Mouse (Mus musculus) intestine, embryonic 15.5 days (tissue): ENCODE data around the gene Pck2. TPM values are rescaled to one million over a fixed set of nuclear protein-coding genes. Genes with fewer than 3 reads are reported as not detected.

ENCODE experiments used
- ATAC-seq: fragments of 200-750 bp; cut with Nextera tagmentation; 2 replicates; pipeline ENCODE4 v1.8.0; 2017; ENCODE audit warnings: moderate TSS enrichment, moderate library complexity
- H3K27ac ChIP-seq: fragments of 300-500 bp; sonication (generic); 2 replicates; pipeline ENCODE4 v1.5.1; 2015; ENCODE audit warnings: mild to moderate bottlenecking, inconsistent platforms
- H3K27me3 ChIP-seq: fragments of 300-500 bp; sonication (generic); replicated peaks from 2 replicates; pipeline ENCODE4 v1.6.1; 2015; ENCODE audit warnings: inconsistent platforms
- H3K36me3 ChIP-seq: fragments of 300-500 bp; sonication (generic); 2 replicates; pipeline ENCODE4 v1.6.1; 2015; ENCODE audit warnings: inconsistent platforms
- H3K4me1 ChIP-seq: fragments of 300-500 bp; sonication (generic); replicated peaks from 2 replicates; pipeline ENCODE4 v1.6.1; 2015; ENCODE audit warnings: inconsistent platforms
- H3K4me2 ChIP-seq: fragments of 300-500 bp; sonication (generic); replicated peaks from 2 replicates; pipeline ENCODE4 v1.6.1; 2015; ENCODE audit warnings: mild to moderate bottlenecking, inconsistent platforms
- H3K4me3 ChIP-seq: fragments of 300-500 bp; sonication (generic); replicated peaks from 2 replicates; pipeline ENCODE4 v1.5.1; 2015; ENCODE audit warnings: inconsistent platforms
- H3K9ac ChIP-seq: fragments of 300-500 bp; sonication (generic); 2 replicates; pipeline ENCODE4 v1.6.1; 2015; ENCODE audit warnings: inconsistent platforms
- H3K9me3 ChIP-seq: fragments of 300-500 bp; sonication (generic); 2 replicates; pipeline ENCODE4 v1.6.1; 2016; ENCODE audit warnings: inconsistent platforms
- WGBS: fragments of 180-500 bp; shearing (Covaris S2); methylation state at CpG from one replicate; pipeline ENCODE4 v1.1.7; 2015; 5-methylcytosine and 5-hydroxymethylcytosine counted together
- polyA plus RNA-seq: library from polyadenylated mRNA; unstranded; fragments of >200 nt; fragmentation: Nextera tagmentation; extraction: Ambion mirVana; gene quantifications from 2 replicates; pipeline ENCODE4 v1.2.1, GENCODE M21; 2015

Gene Pck2
- polyA plus RNA-seq, 1 experiment from 2014 or later = 48.8 TPM

- 84% methylated on average over 10 of the region's 10 CpGs for WGBS
- H3K36me3 ChIP-seq = peaks cover 22% of the 10 kb centered on the region
- H3K4me2 ChIP-seq = 0 out of 2 replicates have a peak overlapping the region, but pooled peaks have one; percentile 68
- no peaks in the 10 kb centered on the region for H3K9me3 ChIP-seq
- no peak overlapping the region for H3K4me3 ChIP-seq
- no peak overlapping the region for H3K27ac ChIP-seq
- H3K27me3 ChIP-seq = no peaks in the 10 kb centered on the region
- no peak for ATAC-seq
- H3K9ac ChIP-seq = no peak overlapping the region
- peaks cover 13% of the 10 kb centered on the region for H3K4me1 ChIP-seq
These were observed 21.8 kb downstream of the Pck2 start for GRCm38 (mm10) chr14:55561860-55562259.

- 91% methylated on average over 11 of the region's 11 CpGs for WGBS
- peaks cover 13% of the 10 kb centered on the region for H3K4me1 ChIP-seq
- H3K9me3 ChIP-seq = no peaks in the 10 kb centered on the region
- H3K36me3 ChIP-seq = peaks cover 23% of the 10 kb centered on the region
- no peak overlapping the region for H3K9ac ChIP-seq
- H3K4me2 ChIP-seq = no peak overlapping the region
- H3K4me3 ChIP-seq = no peak overlapping the region
- ATAC-seq = no peak
- no peak overlapping the region for H3K27ac ChIP-seq
- H3K27me3 ChIP-seq = no peaks in the 10 kb centered on the region
These were observed 23.2 kb downstream of the Pck2 start for GRCm38 (mm10) chr14:55563249-55563648.

- no peak overlapping the region for H3K27ac ChIP-seq
- no peak overlapping the region for H3K9ac ChIP-seq
- 67% methylated on average over 3 of the region's 3 CpGs for WGBS
- H3K4me1 ChIP-seq = peaks cover 13% of the 10 kb centered on the region
- no peaks in the 10 kb centered on the region for H3K9me3 ChIP-seq
- no peak for ATAC-seq
- peaks cover 29% of the 10 kb centered on the region for H3K36me3 ChIP-seq
- no peak overlapping the region for H3K4me2 ChIP-seq
- no peaks in the 10 kb centered on the region for H3K27me3 ChIP-seq
- no peak overlapping the region for H3K4me3 ChIP-seq
These were observed 25.7 kb downstream of the Pck2 start for GRCm38 (mm10) chr14:55565748-55566147.

GRCm38 (mm10) chr14:55567496-55567895, 27.4 kb downstream of the Pck2 start:
- Histone ChIP-seq H3K4me3 (no peak overlapping the region), H3K4me1 (no peaks in the 10 kb centered on the region), H3K9ac (no peak overlapping the region), H3K36me3 (peaks cover 29% of the 10 kb centered on the region), H3K9me3 (no peaks in the 10 kb centered on the region), H3K4me2 (no peak overlapping the region), H3K27ac (no peak overlapping the region), H3K27me3 (no peaks in the 10 kb centered on the region)
- 74% methylated on average over 3 of the region's 3 CpGs for WGBS
- no peak for ATAC-seq

- ATAC-seq = no peak
These were observed 30.5 kb downstream of the Pck2 start for GRCm38 (mm10) chr14:55570588-55570987.

GRCm38 (mm10) chr14:55571760-55572159, 31.7 kb downstream of the Pck2 start:
- H3K4me3 ChIP-seq = no peak overlapping the region
- no peak overlapping the region for H3K27ac ChIP-seq
- no peak overlapping the region for H3K4me2 ChIP-seq
- H3K9me3 ChIP-seq = no peaks in the 10 kb centered on the region
- no peak for ATAC-seq
- no peak overlapping the region for H3K9ac ChIP-seq
- peaks cover 7% of the 10 kb centered on the region; the same call in 1 of the 2 replicates for H3K4me1 ChIP-seq
- H3K27me3 ChIP-seq = no peaks in the 10 kb centered on the region
- peaks cover 6% of the 10 kb centered on the region; the same call in 1 of the 2 replicates for H3K36me3 ChIP-seq

More at GRCm38 (mm10) chr14:55570588-55570987, 30.5 kb downstream of the Pck2 start:
- Histone ChIP-seq H3K4me1 (peaks cover 3% of the 10 kb centered on the region; the same call in 1 of the 2 replicates), H3K27ac (no peak overlapping the region), H3K4me3 (no peak overlapping the region), H3K9me3 (no peaks in the 10 kb centered on the region), H3K9ac (no peak overlapping the region), H3K36me3 (peaks cover 13% of the 10 kb centered on the region; the same call in 1 of the 2 replicates), H3K27me3 (no peaks in the 10 kb centered on the region), H3K4me2 (no peak overlapping the region)
- WGBS = 85% methylated on average over 2 of the region's 2 CpGs

GRCm38 (mm10) chr14:55575302-55575701, 35.2 kb downstream of the Pck2 start, which contains the start of gene Fitm1:
Gene Fitm1 (plus strand): TSS chr14:55575617.
- no peak within 1 kb of the TSS for H3K4me2 ChIP-seq
- peaks cover 10% of the 10 kb centered on the region for H3K4me1 ChIP-seq
- H3K27ac ChIP-seq = no peak within 1 kb of the TSS
- H3K9me3 ChIP-seq = no peaks in the 10 kb centered on the region
- no peak within 1 kb of the TSS for H3K4me3 ChIP-seq
- H3K27me3 ChIP-seq = no peaks in the 10 kb centered on the region
- H3K9ac ChIP-seq = no peak within 1 kb of the TSS
- 0 out of 2 replicates have a peak, but pooled peaks cover 2% of the 10 kb centered on the region for H3K36me3 ChIP-seq
- no peak for ATAC-seq
- 65% methylated on average over 8 of the region's 8 CpGs for WGBS

GRCm38 (mm10) chr14:55575711-55576110, 35.6 kb downstream of the Pck2 start:
- Histone ChIP-seq H3K27ac (no peak overlapping the region), H3K27me3 (no peaks in the 10 kb centered on the region), H3K4me1 (peaks cover 10% of the 10 kb centered on the region), H3K4me3 (no peak overlapping the region), H3K9me3 (no peaks in the 10 kb centered on the region), H3K9ac (no peak overlapping the region), H3K4me2 (no peak overlapping the region), H3K36me3 (peaks cover 6% of the 10 kb centered on the region; the same call in 1 of the 2 replicates)
- no peak for ATAC-seq
- WGBS = 70% methylated on average over 13 of the region's 13 CpGs

- no peak overlapping the region for H3K4me2 ChIP-seq
- H3K27ac ChIP-seq = no peak overlapping the region
- peaks cover 10% of the 10 kb centered on the region for H3K4me1 ChIP-seq
- no peak overlapping the region for H3K4me3 ChIP-seq
- no peak overlapping the region for H3K9ac ChIP-seq
- ATAC-seq = no peak
- H3K36me3 ChIP-seq = peaks cover 10% of the 10 kb centered on the region
- no peaks in the 10 kb centered on the region for H3K9me3 ChIP-seq
- 80% methylated on average over 16 of the region's 16 CpGs for WGBS
- no peaks in the 10 kb centered on the region for H3K27me3 ChIP-seq
These were observed 36.3 kb downstream of the Pck2 start for GRCm38 (mm10) chr14:55576376-55576775.

- Histone ChIP-seq H3K9ac (peak within 1 kb of the TSS; percentile 92), H3K4me2 (peak within 1 kb of the TSS; percentile 79), H3K36me3 (peaks cover 13% of the 10 kb centered on the region), H3K9me3 (no peaks in the 10 kb centered on the region), H3K4me3 (peak within 1 kb of the TSS; percentile 79), H3K27ac (peak within 1 kb of the TSS; percentile 88), H3K4me1 (peaks cover 10% of the 10 kb centered on the region), H3K27me3 (no peaks in the 10 kb centered on the region)
- ATAC-seq = peak; percentile 94
- under 1% methylated on average over 32 of the region's 32 CpGs for WGBS
These were observed 38.0 kb downstream of the Pck2 start, which contains the start of gene Psme1 for GRCm38 (mm10) chr14:55577871-55578667. Gene Psme1 (plus strand): TSS chr14:55578123.

GRCm38 (mm10) chr14:55578668-55579269, 38.7 kb downstream of the Pck2 start:
- WGBS = 20% methylated on average over 6 of the region's 6 CpGs
- peak overlapping the region; percentile 92 for H3K9ac ChIP-seq
- H3K27me3 ChIP-seq = no peaks in the 10 kb centered on the region
- H3K36me3 ChIP-seq = peaks cover 13% of the 10 kb centered on the region
- H3K4me3 ChIP-seq = peak overlapping the region; percentile 79
- no peaks in the 10 kb centered on the region for H3K9me3 ChIP-seq
- H3K4me2 ChIP-seq = peak overlapping the region; percentile 79
- H3K4me1 ChIP-seq = peaks cover 10% of the 10 kb centered on the region
- peak overlapping the region; percentile 88 for H3K27ac ChIP-seq
- ATAC-seq = peak; percentile 69
